Mouse (Mus musculus) c-Kit-positive CD71-positive TER-119-negative erythroid progenitor cells, embryonic 14.5 days (primary cell): ENCODE measurements around the gene Acta2.

Experiments
- DNase-seq: peaks from one replicate; pipeline ENCODE4 v3.0.0-alpha.2; 2013; ENCODE audit warnings: low read depth

The Acta2 gene

DNA sequence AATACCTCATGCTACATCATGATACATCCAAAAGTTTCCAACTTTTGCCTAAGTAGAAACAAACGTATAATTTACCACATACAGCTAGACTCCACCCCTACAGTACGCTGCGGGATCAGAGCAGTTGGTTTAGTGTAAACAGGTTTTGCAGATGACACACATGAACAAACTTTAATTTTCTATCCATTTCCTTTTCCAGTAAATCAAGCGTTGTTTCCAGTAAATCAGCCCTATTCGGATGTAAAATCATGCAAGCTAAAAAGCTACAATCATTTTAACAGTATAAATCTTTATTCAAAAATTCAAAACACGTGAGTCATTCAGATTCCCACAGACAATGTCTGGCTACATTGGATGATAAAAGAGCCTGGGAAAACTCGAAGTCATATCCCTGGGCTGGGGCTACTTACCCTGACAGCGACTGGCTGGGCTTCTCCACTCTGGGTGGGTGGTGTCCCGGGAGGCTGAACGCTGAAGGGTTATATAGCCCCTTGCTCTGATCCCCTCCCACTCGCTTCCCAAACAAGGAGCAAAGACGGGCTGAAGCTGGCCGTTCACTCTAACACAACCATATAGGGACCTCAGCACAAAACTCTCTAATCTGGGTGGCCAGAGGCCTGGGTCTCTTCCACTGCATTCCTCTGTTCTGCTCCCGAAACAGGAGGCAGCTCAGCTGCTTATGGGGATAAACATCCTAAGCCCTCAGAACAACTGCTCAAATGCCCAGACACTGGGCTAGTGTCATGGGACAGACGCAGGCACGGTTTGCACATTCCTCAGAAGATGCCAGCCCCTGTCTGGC lies at the start of gene Acta2:
Gene Acta2, minus strand, starts transcription at position 711 of the 802 bp plus-strand sequence.
- DNase-seq, result no peak

DNA sequence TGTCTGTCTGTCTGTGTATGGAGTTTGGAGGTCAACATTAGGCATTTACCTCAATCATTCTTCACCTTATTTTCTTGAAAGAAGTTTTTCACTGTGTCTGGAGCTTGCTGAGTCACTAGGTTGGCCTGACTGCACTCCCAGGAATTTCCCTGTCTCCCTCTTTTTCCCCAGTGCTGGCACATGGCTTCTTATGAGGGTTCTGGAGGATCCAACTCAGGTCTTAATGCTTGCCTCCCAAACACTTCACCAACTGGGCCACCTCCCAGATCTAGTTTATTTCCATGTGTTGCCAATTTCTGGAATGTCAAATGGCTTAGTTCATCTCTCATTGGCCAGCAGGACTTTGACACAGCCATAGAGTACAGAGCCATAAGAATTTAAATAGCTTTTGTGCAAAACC lies 49.5 kb upstream of the Acta2 start:
- DNase-seq, result no peak

DNA sequence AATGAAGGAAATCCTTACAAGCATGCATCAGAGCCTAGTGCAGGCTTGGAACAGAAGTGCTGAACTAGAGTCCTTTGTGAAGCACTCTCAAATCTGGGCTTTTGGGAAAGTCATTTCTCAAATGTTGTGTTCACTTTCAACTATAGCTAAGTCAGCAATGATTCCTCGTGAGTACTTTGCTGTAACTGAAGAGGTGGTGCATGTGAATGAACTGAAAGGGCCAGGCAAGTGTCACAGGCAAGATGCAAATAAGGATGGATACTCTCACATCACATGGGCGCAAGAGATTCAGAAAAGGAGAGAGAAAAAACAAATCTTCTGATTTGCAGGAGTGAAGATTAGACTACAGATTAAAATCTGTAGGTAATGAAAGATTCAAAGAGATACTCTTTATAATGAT lies 45.0 kb upstream of the Acta2 start:
- DNase-seq, result no peak

DNA sequence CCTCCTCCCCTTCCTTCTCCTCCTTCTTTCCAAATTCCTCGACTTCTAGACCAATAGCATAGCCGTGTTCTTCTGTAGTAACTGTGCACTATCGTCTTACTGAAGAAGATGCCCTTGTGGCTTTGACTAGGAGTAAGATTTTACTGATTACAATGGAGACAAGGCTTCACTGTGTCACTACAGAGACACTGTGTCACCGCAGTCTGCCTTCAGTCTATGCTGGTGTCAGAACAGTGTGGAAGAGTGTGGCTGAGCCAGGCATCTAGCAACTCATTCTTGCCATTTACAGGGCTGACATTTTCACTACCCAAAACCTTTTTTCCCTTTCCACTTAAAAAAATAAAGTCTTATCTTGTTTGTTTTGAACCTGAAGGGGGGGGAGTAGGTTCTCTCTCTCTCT lies 43.8 kb upstream of the Acta2 start:
- DNase-seq, result no peak

DNA sequence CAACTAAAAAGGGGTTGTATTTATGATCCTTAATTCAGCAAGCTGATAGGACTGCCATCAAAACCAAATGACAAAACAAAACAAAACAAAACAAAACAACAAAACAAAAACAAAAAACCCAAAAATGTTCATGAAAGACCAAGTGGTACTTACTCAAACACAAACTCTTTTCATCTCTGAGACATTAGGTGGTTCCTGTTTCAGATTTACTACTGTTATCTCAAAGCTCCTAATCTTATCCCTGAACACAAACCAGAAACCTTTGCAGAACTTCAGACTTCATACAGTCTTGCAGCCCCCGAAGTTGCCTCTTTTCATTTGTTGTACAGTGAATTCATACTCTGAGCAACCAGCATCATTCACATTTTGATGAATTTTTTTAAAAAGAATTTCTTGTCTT lies 43.1 kb upstream of the Acta2 start:
- DNase-seq, result no peak

DNA sequence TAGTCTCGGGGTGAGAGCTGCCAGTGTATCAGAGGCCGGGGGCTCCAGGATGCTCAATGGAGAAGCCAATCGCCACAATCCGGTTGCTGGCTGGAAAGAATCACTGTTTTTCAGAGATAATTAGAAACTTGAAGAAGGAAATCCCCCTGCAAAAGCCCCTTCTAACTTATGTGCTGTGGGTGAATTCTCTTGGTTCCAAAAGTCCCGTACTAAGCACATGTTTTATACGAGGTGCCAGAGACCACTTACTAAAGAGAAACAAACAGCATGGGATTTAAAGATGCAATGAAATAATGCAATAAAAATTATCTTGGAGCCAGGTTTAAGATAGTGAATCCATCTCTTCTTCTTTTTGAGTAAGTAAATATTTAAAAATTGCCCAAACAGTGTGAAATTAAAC lies 40.1 kb upstream of the Acta2 start:
- no peak for DNase-seq

DNA sequence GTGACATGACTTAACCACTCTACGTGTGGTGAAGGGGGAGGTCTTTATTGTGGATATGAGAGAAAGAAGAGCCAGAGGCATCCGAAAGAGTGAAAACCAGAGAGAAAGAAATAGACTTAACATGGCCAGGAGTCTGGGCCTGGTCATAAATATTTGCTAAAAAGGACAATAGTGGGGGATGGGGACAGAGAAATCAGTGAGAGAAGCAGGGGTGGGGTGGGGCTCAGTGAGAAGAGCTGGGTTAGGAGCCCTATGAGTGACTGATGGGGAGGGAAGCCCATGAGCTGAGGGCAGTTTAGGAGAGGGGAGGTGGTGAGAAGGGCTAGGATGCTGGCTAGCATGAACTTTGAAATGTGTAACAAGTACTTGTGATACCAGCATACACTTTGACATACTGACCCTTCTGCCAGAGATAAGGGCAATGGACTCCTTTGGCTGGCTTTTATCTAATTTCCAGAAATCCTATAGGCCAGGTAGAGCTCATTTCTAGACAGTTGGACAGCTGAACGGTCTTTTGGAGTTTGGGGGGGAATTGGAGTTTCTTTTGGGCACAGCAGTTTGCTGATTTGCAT lies 38.1 kb upstream of the Acta2 start:
- DNase-seq, result no peak

DNA sequence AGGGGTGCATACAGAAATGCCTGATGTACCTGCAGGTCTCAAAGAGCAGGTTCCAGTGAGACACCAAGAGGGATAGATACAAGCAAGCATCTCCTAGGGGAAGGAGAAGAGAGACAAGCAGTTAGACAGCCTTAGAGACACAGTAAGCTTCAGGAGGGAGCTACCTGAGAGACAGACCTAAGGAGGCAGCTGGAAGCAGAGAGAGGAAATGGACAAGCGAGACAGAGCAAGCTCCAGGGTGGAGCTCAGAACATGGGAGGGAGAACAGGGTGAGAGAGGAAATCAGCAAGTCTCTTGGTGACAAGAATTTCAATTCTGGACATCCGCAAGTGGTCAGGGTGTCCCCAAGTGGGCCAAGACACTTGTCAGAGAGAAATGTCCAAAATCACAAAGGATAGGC lies 37.3 kb upstream of the Acta2 start:
- DNase-seq, result no peak

DNA sequence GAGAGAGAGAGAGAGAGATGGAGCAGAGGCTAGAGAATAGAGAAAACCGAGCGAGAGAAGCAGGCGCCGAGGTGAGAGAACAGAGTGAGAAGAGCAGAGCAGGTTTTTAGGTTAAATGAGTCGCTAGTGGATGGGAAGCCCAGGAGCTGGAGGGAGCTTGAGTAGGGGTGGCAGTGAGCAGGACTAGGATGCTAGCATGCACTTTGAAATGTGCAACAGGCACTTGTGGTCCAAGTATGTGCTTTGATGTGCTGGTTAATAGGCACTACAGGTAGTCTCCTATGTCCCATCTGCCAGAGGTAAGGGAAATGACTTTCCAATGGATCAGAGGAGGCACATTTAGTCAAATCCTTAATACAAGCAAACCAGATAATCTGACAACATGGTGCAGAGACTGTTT lies 36.6 kb upstream of the Acta2 start:
- no peak for DNase-seq

DNA sequence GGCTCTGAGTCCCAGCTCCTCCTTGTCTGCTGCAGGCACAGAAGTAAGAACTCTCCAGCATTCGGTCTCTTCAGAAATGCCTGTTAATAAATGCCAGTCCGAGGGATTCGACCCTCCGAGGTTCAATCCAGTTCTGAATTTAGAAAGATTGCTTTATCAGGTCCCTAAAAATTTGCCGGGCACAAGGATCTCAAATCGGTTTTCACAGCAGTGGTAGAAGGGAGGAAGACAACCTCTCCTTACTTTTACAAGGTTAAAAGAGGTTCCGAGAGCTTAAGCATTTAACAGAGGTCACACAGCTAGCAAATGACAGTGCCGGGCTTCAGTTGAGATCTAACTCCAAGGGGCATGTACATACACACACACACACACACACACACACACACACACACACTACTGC lies 36.0 kb upstream of the Acta2 start:
- DNase-seq, result no peak

DNA sequence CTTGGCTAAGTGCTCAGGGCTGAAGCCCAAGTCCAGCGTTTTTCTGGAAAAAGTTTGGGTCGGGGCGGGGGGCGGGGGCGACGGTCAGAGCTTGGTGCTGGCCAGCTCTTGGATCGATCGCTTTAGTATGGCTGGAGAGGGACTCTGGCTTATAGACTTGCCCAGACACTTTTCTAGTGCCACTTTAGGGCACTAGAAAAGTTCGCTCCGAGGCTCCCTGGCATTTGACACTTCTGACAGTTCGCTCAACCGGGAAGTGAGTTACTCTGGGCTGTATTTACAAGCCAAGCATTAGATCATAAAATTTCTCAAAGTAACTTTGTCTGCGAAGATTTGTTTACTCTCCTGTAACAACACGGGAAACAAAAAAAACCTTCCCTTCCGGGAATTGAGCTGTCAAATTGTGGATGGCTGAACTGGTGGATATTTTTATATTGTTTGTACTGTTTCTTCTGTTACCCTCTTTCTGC lies 35.5 kb upstream of the Acta2 start:
- no peak for DNase-seq

DNA sequence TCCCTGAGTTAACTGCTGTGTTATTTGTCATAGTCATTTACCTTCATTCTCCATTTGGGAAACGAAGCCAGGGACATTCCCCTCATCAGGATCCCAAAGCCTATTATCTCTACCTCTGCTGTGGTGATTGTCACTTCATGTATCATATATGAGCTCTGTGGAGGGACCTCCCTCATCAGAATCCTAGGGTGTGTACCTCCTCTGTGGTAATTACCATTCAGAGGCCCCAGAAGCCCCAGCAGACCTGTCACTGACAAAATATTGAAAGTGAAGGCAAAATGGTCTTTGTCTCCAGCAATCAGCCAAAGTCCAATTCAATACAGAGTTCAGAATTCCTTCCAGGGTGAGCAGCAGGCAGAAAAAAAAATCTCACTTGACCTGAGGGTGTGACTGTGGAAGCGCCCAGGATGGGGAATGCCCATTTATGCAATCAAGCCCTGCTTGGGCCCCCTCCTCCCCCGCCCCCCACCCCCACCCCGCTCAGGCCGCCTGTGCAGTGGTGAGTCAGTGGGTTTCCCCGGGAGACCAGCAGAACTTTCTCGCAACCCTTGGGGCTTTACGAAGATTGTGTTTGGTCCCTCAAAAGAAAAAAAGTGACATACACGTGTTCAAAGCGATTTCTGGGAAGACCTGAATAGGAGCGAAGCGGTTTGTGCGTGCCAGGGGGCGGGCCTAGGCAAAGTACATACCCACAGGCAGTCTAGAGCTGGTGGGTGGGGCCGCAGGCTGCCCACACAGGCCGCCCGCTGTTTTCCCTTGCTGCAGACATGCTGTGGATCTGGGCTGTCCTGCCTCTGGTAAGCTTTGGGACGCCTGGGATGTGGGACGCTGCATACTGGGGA lies 34.8 kb upstream of the Acta2 start, which contains the start of gene Fas:
Gene Fas, plus strand, starts transcription at position 719 of the 842 bp plus-strand sequence.
- DNase-seq, result peak; percentile 39

DNA sequence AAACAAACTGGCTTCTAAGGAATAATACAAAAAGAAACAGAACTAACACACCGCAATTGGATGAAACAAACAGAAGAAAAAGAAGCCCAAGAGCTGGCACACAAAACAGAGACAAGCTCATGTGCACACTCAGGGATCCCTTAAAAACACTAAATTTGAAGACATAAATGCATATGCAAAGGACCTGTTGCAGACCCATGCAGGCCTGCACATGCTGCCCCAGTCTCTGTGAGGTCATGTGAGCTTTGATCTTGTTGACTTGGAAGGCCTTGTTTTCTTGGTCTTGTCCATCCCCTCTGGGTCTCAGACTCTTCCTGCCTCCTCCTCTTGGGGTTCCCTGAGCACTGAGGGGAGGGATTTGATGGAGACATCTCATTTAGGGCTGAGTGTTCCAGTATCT lies 33.3 kb upstream of the Acta2 start:
- DNase-seq, result no peak

DNA sequence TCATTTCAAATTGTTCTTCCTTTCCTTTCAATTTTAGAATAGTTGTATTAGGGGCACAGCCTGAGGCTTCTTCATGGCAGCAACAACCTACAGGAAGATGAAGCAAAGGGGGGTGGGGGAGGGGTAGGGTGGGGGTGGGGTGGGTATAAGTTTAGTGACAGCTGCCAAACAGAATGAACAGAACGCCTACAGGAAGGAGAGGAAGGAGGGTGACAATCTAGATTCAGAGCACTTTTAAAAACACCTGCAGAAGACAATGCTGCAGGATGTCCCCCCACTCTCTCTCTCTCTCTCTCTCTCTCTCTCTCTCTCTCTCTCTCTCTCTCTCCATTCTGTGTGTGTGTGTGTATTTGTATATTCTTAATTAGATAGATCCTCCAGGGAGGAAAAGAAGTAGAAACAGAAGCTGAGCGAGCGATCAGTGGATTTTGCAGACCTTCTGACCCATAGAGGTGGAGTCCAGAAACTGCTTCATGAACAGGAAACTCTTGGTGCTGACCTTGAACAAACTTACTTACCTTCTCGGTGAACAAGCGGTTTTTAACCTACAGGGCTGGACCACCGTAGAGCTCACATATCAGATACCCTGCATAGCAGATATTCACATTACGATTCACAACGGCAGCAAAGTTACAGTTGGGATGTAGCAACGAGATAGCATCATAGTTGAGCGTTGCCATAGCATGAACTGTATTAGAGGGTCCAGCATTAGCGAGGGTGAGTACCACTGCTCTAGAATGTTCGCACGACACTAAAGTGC lies 32.4 kb upstream of the Acta2 start:
- DNase-seq, result no peak

DNA sequence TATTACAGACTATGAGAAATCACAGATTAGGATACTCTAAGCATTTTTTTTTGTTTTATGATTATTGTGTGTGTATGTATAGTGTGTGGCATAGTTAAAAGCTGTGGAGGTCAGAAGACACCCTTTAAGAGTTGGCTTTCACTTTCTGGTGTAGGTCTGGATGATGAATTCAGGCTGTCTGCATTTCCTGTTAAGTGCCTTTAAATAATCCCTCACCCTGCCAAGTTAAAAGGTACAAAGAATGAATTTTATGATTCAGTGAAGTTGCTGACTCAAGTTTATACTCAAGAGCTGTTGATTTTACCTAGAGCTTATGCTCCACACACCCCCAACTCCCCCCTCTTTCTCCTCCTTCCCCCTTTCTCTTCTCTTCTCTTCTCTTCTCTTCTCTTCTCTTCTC lies 31.8 kb upstream of the Acta2 start:
- DNase-seq, result no peak

DNA sequence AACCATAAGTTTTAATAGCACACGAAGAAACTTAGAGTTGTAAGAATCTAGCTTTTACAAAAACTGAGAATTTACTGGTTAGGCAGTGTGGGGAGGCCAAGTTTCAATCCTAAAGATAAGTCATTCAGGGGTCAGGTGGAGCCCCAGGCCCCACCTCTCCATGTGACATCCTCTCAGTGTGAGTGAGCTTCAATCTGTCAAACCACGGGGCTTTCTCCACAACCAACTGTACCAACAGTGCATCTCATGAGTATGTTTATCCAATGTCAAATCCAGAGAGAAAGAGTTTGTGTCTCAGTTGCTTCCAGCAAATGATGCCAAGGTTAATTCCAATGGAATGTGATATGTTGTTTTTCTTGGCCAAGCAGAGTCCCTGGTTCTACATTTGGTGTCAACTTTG lies 29.4 kb upstream of the Acta2 start:
- DNase-seq, result no peak

DNA sequence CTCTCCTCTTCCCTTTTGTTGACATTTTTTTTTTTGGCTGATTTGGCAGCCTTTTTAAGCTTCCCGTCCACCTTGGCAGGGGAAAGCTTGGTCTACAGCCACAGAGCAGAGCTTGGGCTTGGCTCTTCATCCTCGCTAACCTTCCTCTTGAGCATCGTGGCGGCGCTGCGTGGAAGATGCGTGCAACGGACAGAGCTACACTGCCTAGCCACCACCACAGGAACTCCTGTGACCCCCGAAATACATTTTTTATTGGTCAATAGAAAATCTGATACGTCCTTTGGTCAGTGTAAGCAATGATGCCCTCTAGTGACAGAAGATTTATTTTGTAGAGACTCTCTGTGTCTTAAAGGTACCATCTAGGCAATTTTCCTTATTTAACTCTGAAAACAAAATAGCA lies 29.0 kb upstream of the Acta2 start:
- no peak for DNase-seq

DNA sequence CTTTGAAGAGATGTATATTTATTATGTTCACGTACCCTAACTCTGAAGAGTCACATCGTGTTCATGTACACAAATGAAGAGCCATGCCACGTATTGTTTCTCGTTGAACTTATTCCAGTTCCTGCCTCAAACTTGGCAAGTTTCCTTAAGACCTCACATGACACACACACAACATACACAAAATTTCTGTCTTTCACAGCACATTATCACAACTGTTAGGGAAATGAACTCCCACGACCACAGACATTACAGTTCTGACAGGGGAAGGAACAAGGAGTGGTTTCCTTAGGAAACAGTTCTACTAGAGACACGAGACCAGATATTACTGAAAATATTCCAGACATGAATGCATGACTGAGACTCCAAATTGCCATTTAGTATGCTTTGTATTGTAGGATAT lies 28.2 kb upstream of the Acta2 start:
- no peak for DNase-seq

DNA sequence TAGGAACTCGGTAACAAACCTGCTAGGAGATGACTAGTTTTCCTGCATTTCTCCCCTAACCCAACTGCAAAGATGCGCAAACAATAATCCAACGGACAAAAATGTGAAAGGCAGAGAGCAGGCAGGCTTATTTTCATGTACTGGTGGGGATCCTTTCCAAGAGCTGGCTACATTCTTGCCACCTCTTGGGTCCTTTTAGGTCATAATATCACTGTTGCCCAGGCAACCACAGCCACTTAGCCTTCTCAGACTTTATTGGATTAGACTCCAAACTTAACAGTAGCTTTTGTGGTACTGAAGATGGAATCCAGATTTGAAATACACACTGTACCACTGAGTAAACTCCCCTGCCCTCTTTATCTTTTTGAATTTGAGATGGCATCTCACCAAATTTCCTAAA lies 22.7 kb upstream of the Acta2 start:
- DNase-seq, result no peak

DNA sequence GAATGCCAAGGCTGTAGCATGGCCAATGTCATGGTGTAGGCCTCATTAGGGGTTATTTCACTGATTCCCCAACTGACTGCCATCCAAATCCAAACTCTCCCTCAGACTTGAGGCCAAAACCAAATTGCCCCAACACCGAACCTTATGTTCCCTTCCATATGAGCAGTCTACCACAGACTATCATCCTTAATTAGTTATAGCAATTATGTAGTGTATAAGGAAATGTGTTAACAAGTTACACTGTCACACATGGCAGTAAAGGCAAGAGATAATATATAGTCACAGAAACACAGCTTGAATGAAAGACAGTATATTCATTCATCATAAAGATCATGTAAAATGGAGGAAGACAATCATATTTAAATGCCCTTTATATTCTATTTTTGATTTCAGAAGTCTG lies 17.7 kb upstream of the Acta2 start:
- no peak for DNase-seq

DNA sequence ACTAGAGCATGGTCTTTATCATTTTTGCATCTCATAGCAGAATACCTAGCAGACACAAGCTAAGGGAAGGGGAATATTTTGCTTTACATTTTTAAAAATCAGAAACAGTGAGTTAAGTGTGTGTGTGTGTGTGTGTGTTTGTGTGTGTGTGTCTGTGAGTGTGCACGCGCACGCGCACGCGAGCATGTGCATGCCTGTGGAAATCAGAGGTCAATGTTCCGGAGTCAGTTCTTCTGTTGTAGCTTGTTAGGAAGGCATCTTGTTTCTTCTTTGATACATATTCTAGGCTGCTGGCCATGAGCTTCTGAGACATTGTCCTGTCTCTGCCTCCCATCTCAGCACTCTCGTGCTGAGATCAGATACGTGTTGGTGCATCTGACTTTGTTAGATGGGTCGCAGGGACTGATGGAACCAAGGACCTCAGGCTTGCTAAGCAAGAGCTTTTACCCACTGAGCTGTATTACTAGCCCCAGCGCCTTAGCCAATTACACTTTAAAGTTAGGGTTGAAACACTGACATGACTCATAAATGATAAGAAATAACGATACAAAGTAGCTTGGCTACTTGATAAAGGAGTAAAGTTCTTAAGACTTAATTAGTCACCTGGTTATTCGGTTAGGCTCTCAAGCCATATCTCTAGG lies 15.6 kb upstream of the Acta2 start:
- no peak for DNase-seq
